Mouse (Mus musculus) neural tube, embryonic 12.5 days (tissue): ENCODE measurements around the gene Kif16b. TPM values are rescaled to one million over a fixed set of nuclear protein-coding genes. Genes with fewer than 3 reads are reported as not detected.

Experiments used
- ATAC-seq: fragments of 200-750 bp; cut with Nextera tagmentation; 2 replicates; pipeline ENCODE4 v1.8.0; 2017; ENCODE audit warnings: low read depth, mild to moderate bottlenecking, moderate TSS enrichment, moderate library complexity; ENCODE audit not compliant: low FRiP score
- H3K27ac ChIP-seq: fragments of 300-500 bp; sonication (generic); 2 replicates; pipeline ENCODE4 v1.5.1; 2016
- H3K27me3 ChIP-seq: fragments of 300-500 bp; sonication (generic); replicated peaks from 2 replicates; pipeline ENCODE4 v1.6.1; 2016; ENCODE audit warnings: mild to moderate bottlenecking
- H3K36me3 ChIP-seq: fragments of 300-500 bp; sonication (generic); 2 replicates; pipeline ENCODE4 v1.6.1; 2016; ENCODE audit warnings: mild to moderate bottlenecking
- H3K4me1 ChIP-seq: fragments of 300-500 bp; sonication (generic); 2 replicates; pipeline ENCODE4 v1.6.1; 2016
- H3K4me2 ChIP-seq: fragments of 300-500 bp; sonication (generic); replicated peaks from 2 replicates; pipeline ENCODE4 v1.6.1; 2016; ENCODE audit warnings: mild to moderate bottlenecking
- H3K4me3 ChIP-seq: fragments of 300-500 bp; sonication (generic); 2 replicates; pipeline ENCODE4 v1.5.1; 2016
- H3K9ac ChIP-seq: fragments of 300-500 bp; sonication (generic); 2 replicates; pipeline ENCODE4 v1.6.1; 2016; ENCODE audit warnings: mild to moderate bottlenecking
- H3K9me3 ChIP-seq: fragments of 300-500 bp; sonication (generic); 2 replicates; pipeline ENCODE4 v1.6.1; 2016; ENCODE audit warnings: mild to moderate bottlenecking
- WGBS: fragments of 180-500 bp; shearing (Covaris S2); methylation state at CpG from one replicate; pipeline ENCODE4 v1.1.7; 2016; 5-methylcytosine and 5-hydroxymethylcytosine counted together
- polyA plus RNA-seq: library from polyadenylated mRNA; unstranded; fragments of >200 nt; fragmentation: Nextera tagmentation; extraction: Ambion mirVana; gene quantifications from 2 replicates; pipeline ENCODE4 v1.2.1, GENCODE M21; 2016

Kif16b gene
- polyA plus RNA-seq, 1 experiment from 2014 or later: 6.2 TPM

- Histone ChIP-seq H3K4me2 (no peak overlapping the region), H3K27me3 (no peaks in the 10 kb centered on the region), H3K4me1 (no peaks in the 10 kb centered on the region), H3K27ac (no peak overlapping the region), H3K4me3 (no peak overlapping the region), H3K9me3 (no peaks in the 10 kb centered on the region), H3K9ac (no peak overlapping the region), H3K36me3 (no peaks in the 10 kb centered on the region)
- WGBS: 93% methylated on average over 2 of the region's 2 CpGs
- ATAC-seq: no peak
These were observed 10.0 kb downstream of the Kif16b start for GRCm38 (mm10) chr2:142891283-142891682.

- Histone ChIP-seq H3K27me3 (no peaks in the 10 kb centered on the region), H3K9ac (no peak overlapping the region), H3K36me3 (no peaks in the 10 kb centered on the region), H3K27ac (no peak overlapping the region), H3K4me3 (no peak overlapping the region), H3K4me2 (no peak overlapping the region), H3K9me3 (no peaks in the 10 kb centered on the region), H3K4me1 (no peaks in the 10 kb centered on the region)
- no peak for ATAC-seq
- 95% methylated on average over 4 of the region's 4 CpGs for WGBS
These were observed 16.9 kb downstream of the Kif16b start for GRCm38 (mm10) chr2:142884456-142884855.

DNA sequence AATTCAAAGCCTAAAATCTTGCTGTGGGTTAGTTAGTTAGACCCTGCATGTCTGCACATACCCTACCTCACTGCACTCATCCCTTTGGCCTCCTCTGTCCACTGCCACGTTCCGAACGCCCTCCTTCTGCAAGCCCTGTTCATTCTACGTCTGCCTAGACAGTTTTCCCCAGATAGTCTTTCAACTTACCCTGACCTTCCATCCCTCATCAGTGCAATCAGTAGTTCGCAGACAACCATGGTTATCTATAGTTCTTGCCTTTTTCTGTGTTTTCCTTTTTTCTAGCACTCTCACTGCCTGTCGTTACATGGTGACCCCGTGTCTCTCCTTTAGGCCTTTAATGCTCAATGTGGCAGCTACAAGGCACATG is 17.7 kb downstream of the Kif16b start:
- H3K9ac ChIP-seq: no peak overlapping the region
- no peak overlapping the region for H3K4me2 ChIP-seq
- no peaks in the 10 kb centered on the region for H3K4me1 ChIP-seq
- no peak overlapping the region for H3K4me3 ChIP-seq
- 85% methylated on average over 7 of the region's 7 CpGs for WGBS
- H3K9me3 ChIP-seq: no peaks in the 10 kb centered on the region
- H3K27ac ChIP-seq: no peak overlapping the region
- H3K36me3 ChIP-seq: no peaks in the 10 kb centered on the region
- no peaks in the 10 kb centered on the region for H3K27me3 ChIP-seq
- ATAC-seq: no peak

DNA sequence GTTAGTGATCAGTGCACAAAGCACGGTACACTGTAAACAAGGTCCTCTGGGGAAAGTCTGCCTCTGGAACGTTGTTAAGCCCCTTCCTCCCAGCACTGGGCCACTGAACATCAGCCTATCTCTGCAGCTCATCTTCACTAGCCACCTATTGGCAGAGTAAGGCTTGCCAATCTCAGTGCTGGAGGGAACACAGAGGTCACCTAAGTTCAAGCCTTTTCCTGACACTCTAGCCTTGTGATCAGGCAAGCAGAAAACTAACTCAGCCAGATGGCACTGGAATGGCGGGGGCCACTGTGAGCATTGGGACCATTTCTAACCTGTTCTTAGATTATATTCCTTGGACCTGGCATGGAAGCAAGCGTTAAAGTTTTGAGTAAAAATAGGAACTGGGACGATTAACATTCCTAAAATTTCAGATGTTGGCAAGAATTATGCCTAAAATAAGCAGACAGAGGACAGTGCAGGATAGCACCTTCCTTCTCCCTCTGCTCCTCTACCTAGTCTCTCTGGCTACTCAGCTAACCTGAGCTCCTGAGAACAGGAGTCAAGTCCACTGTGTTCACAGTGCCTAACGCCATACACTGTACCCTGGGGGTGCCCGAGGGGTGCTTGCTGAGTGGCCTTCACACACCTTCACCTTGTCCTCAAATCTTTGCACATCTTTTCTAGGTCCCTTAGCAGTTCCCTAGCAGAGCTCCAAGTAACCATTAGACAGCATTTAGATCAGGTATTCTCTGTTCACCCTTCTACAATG is 18.3 kb downstream of the Kif16b start:
- Histone ChIP-seq H3K27me3 (no peaks in the 10 kb centered on the region), H3K27ac (no peak overlapping the region), H3K9me3 (no peaks in the 10 kb centered on the region), H3K4me2 (no peak overlapping the region), H3K36me3 (no peaks in the 10 kb centered on the region), H3K4me3 (no peak overlapping the region), H3K9ac (no peak overlapping the region), H3K4me1 (no peaks in the 10 kb centered on the region)
- ATAC-seq: no peak
- WGBS: 63% methylated on average over 7 of the region's 7 CpGs

GRCm38 (mm10) chr2:142882466-142882865 is 18.9 kb downstream of the Kif16b start:
- no peak for ATAC-seq
- no peaks in the 10 kb centered on the region for H3K36me3 ChIP-seq
- no peaks in the 10 kb centered on the region for H3K27me3 ChIP-seq
- no peaks in the 10 kb centered on the region for H3K4me1 ChIP-seq
- H3K9me3 ChIP-seq: no peaks in the 10 kb centered on the region
- no peak overlapping the region for H3K4me2 ChIP-seq
- 67% methylated on average over 2 of the region's 2 CpGs for WGBS
- no peak overlapping the region for H3K9ac ChIP-seq
- no peak overlapping the region for H3K27ac ChIP-seq
- H3K4me3 ChIP-seq: no peak overlapping the region

GRCm38 (mm10) chr2:142881177-142881576 is 20.2 kb downstream of the Kif16b start:
- Histone ChIP-seq H3K4me1 (no peaks in the 10 kb centered on the region), H3K4me2 (no peak overlapping the region), H3K4me3 (no peak overlapping the region), H3K27me3 (no peaks in the 10 kb centered on the region), H3K9ac (no peak overlapping the region), H3K36me3 (no peaks in the 10 kb centered on the region), H3K9me3 (no peaks in the 10 kb centered on the region), H3K27ac (no peak overlapping the region)
- WGBS: 38% methylated on average over 4 of the region's 4 CpGs
- no peak for ATAC-seq

DNA sequence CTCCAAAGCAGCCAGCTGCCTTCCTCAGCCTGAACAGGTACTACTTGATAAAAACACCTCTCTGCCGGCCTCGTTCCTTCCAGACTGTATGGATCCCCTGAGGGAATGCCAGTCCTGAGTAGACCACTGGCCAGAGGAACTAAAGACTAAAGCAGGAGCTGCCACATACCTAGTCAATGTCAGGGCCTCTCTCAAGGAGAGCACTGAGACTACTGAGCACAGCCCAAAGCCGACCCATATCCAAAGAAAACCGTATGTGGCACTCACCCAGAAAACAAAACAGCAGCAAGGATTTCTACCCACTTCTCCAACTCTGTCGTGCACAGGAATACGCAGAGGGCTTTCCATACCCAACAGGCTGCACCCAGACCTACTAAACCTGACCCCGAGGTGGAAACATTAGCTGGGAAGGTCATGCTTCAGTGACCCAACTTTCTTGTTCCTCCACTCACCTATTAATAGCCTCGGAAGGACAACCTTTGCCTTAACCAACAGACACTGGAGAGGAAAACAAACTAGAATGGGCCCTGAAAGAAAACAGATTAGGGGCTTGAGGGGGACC is 22.0 kb downstream of the Kif16b start:
- no peak overlapping the region for H3K4me3 ChIP-seq
- no peak for ATAC-seq
- no peaks in the 10 kb centered on the region for H3K36me3 ChIP-seq
- 80% methylated on average over 8 of the region's 8 CpGs for WGBS
- H3K9ac ChIP-seq: no peak overlapping the region
- no peaks in the 10 kb centered on the region for H3K4me1 ChIP-seq
- H3K4me2 ChIP-seq: no peak overlapping the region
- H3K27me3 ChIP-seq: no peaks in the 10 kb centered on the region
- H3K9me3 ChIP-seq: no peaks in the 10 kb centered on the region
- no peak overlapping the region for H3K27ac ChIP-seq

- H3K4me2 ChIP-seq: no peak overlapping the region
- H3K27me3 ChIP-seq: no peaks in the 10 kb centered on the region
- H3K27ac ChIP-seq: no peak overlapping the region
- no peaks in the 10 kb centered on the region for H3K9me3 ChIP-seq
- no peak for ATAC-seq
- no peak overlapping the region for H3K9ac ChIP-seq
- 80% methylated on average over 2 of the region's 2 CpGs for WGBS
- no peak overlapping the region for H3K4me3 ChIP-seq
- H3K36me3 ChIP-seq: no peaks in the 10 kb centered on the region
- H3K4me1 ChIP-seq: no peaks in the 10 kb centered on the region
These were observed 24.7 kb downstream of the Kif16b start for GRCm38 (mm10) chr2:142876636-142877035.

- H3K4me2 ChIP-seq: no peak overlapping the region
- no peaks in the 10 kb centered on the region for H3K4me1 ChIP-seq
- no peak overlapping the region for H3K9ac ChIP-seq
- no peak overlapping the region for H3K4me3 ChIP-seq
- H3K36me3 ChIP-seq: no peaks in the 10 kb centered on the region
- no peak for ATAC-seq
- WGBS: 72% methylated on average over 4 of the region's 4 CpGs
- no peak overlapping the region for H3K27ac ChIP-seq
- no peaks in the 10 kb centered on the region for H3K9me3 ChIP-seq
- H3K27me3 ChIP-seq: no peaks in the 10 kb centered on the region
These were observed 25.4 kb downstream of the Kif16b start for GRCm38 (mm10) chr2:142875936-142876335.

DNA sequence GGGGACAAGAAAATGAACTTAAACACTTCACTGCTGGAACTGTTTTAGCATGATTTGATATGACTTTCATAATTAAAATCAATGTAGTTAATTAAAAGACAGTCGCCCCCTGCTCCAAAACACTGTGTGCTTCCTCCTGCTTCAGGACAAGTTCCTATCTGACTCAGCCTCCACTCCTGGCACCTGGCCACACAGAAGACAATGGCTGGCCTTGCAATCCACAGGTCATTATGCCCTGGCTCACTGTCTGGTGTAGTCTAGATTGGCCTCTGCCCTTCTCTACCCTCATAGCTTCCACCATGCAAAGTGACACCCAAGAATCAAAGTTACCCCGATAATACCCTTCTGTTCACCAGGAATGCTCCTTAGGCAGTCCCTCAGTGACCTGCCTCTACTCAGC is 26.8 kb downstream of the Kif16b start:
- no peaks in the 10 kb centered on the region for H3K27me3 ChIP-seq
- no peak overlapping the region for H3K4me3 ChIP-seq
- H3K9me3 ChIP-seq: no peaks in the 10 kb centered on the region
- WGBS: 91% methylated on average over 2 of the region's 2 CpGs
- no peak overlapping the region for H3K27ac ChIP-seq
- no peak for ATAC-seq
- H3K36me3 ChIP-seq: no peaks in the 10 kb centered on the region
- H3K4me2 ChIP-seq: no peak overlapping the region
- H3K9ac ChIP-seq: no peak overlapping the region
- no peaks in the 10 kb centered on the region for H3K4me1 ChIP-seq

DNA sequence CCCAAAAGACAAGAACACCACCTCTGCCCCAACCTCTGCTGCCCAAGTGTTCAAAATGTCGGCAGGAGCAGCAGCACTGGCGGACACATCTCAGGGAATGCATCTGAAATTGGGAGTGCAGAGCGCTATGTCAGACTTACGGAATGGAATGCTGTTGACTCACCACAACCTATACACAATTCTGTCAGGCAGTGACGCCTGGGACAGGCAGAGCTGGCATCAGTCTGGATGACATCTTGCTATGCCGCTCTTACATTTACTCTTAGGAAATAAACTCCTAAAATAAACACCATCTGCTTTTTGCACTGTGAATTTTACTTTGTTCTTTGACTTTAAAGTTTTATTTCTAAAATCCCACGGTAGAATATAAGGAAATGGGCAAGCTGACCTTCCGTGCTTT is 31.3 kb downstream of the Kif16b start:
- H3K4me1 ChIP-seq: no peaks in the 10 kb centered on the region
- H3K4me2 ChIP-seq: no peak overlapping the region
- H3K9me3 ChIP-seq: no peaks in the 10 kb centered on the region
- ATAC-seq: no peak
- H3K27ac ChIP-seq: no peak overlapping the region
- H3K4me3 ChIP-seq: no peak overlapping the region
- H3K36me3 ChIP-seq: no peaks in the 10 kb centered on the region
- H3K27me3 ChIP-seq: no peaks in the 10 kb centered on the region
- 95% methylated on average over 8 of the region's 8 CpGs for WGBS
- no peak overlapping the region for H3K9ac ChIP-seq

GRCm38 (mm10) chr2:142867481-142867880 is 33.9 kb downstream of the Kif16b start:
- 89% methylated on average over 2 of the region's 2 CpGs for WGBS
- Histone ChIP-seq H3K27ac (no peak overlapping the region), H3K4me1 (no peaks in the 10 kb centered on the region), H3K9me3 (no peaks in the 10 kb centered on the region), H3K4me3 (no peak overlapping the region), H3K27me3 (no peaks in the 10 kb centered on the region), H3K36me3 (no peaks in the 10 kb centered on the region), H3K4me2 (no peak overlapping the region), H3K9ac (no peak overlapping the region)
- ATAC-seq: no peak

GRCm38 (mm10) chr2:142860994-142861393 is 40.3 kb downstream of the Kif16b start:
- no peak overlapping the region for H3K9ac ChIP-seq
- 84% methylated on average over 6 of the region's 6 CpGs for WGBS
- ATAC-seq: no peak
- H3K27me3 ChIP-seq: no peaks in the 10 kb centered on the region
- no peaks in the 10 kb centered on the region for H3K9me3 ChIP-seq
- no peak overlapping the region for H3K4me2 ChIP-seq
- no peak overlapping the region for H3K4me3 ChIP-seq
- H3K27ac ChIP-seq: no peak overlapping the region
- no peaks in the 10 kb centered on the region for H3K4me1 ChIP-seq
- no peaks in the 10 kb centered on the region for H3K36me3 ChIP-seq
